Mouse (Mus musculus): ENCODE results near the gene Fam129b.

Fam129b gene

DNA sequence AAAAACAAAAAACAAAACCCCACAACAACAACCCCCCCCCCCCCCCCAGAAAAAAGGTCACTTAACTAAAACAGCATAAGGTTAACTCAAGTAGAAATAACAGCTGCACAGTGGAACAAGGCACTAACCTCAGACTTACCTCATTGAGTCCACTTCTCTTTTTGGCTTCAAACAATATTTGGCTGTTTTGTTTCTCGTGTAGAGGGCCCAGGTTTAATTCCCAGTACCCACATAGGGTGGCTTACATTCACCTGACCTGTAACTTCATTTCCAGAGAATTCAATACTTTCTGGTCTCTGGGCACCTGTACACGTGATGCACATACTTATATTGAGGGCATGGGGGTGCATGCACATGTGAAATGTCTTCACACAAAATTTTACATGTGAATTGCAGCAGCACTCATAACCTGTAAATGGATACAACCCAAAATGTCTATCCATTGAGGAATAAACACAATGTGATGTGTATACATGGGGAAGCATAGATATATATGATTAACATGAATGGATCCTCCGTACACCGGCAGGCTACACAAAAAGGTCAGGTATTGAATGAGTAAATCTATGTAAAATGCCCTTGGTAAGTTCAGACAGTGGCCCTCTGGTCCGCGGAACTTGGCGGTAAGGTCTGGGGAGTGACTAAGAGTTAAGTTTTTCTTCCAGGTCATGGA lies 89.7 kb downstream of the Fam129b start:
- no peak for DNase-seq (ENCODE audit: low spot score in 2 of 2)

DNA sequence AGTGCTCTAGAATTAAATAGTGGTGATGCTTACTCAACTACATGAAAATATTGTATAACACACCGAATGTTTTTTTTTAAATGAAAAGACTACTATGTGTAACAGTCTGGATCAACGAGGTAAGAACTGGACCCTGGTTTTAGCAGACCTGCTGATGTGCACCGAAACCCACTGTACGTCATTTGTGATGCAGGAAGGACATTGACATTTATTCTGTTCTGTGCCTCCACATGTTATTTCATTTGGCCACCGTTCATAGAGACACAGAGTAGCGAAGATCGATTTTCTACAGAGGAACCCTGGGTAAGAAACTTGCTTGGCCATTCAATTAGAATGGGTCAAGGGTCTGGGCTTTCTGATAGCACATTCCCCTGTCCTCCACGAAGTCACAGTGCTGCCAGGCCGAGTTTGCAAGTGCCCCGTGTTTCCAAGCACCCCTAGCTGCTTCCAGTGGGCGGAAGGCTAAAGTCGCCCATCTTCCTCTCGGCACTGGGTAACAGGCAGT lies 90.3 kb downstream of the Fam129b start:
- no peak for DNase-seq (ENCODE audit: low spot score in 2 of 2)

DNA sequence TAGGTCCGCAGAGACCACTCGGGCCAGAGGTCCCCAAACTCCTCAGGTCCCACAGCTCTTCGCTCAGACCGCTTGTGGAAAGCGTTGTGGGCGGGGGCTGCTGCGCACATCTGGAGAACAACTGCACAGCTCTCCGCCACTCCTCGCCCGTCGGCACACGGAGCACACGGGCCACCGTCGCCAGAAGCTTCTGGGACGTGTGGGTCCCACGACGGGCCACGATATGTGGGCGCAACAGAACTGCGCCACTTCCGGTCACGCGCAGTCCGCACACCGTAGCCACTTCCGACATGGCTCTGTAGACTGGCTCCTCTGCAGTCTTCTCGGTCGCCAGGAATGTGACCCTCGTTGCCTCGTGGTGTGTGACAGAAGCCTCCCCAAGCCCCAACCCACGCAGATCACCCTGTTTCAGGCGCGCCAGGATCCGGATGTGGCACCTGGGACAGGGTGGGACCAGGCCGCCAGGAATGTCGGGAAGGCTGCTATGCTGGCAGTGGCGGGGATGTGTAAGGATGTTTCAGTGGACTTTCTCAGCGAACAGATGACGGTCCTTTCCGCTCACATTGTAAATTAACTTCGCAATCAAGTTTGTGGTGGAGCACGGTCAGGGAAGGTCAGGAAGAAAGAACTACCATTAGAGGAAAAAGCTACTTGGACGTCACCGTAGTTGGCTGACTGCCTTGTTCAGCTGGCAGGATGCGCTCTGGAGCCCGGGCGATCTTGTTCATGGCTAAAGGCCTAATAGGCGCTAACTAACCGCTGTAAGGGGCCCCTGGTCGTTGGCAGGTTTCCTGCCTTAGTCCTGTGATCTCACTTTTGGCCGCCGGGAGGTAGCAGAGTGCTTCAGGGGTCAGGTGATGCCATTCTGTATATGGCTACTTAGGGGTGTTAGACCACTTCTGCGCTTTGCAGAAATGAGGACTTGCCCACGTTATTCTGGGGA lies 91.0 kb downstream of the Fam129b start:
- DNase-seq (ENCODE audit: low spot score in 2 of 2): peak; percentile 66 to 84

DNA sequence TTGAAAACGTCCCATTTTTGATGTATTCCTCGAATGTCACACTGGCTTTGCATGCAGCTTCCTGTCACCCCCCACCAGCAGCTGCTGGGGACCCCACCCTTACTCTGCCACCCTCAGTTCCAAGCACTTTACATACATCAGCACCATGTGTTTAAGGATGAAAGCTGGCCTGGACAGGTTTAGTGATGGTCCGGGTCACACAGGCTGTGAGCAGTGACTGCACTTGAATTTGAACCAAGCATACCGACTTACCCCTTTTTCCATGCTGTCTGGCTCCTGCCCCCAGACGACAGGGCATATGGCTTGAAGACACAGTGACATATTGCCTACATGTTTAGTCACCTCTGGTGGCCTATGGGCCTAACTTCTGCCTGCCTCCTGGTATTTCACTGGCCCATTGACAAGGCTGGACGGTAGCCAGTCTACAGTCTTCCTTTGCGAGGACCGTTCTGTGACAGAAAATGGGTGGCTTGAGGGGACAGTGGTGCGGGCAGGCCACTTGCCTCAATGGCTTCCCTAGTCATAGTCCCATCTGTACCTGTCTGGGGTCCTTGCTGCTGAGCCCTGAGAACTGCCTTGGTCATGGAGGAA lies 92.2 kb downstream of the Fam129b start:
- DNase-seq (ENCODE audit: low spot score in 2 of 2): no peak

DNA sequence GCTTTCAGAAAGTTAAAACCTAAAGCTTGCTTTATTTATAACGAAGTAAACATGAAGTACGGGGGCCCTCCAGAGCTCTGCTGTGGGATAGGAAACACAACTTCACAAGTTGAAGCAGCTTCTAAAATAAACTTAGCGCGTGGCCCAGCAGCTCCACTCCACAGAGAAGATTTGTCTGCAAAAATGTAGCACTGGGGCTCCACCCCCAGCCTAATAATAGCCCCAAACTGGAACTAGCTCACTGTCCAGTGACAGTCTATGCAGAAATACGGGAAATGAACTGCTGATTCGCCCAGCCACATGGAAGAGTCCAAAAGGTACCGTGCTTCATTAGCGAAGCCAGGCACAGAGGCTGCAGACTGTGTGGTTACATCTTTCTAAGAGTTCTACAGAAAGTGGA lies 93.4 kb downstream of the Fam129b start:
- no peak for DNase-seq (ENCODE audit: low spot score in 2 of 2)

DNA sequence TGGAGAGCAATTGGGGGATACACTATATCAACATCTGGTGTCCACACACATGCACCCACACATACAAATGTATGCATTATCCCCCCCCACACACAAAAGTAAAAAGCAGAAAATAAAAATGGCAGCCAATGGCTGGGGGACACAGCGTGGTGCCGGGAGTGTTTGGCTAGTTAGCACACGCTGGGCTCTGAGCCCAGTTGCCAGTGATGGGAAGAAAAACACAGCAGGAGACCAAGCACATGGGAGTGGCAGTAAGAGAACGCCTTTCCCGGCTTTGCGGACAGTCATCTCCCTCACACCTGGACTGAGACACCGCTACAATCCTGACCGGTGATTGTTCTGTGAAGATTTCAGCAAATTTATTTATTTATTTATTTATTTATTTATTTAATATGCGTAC lies 95.3 kb downstream of the Fam129b start:
- peak in 1 of 2 experiments; percentile 55 for DNase-seq (ENCODE audit: low spot score in 2 of 2)

DNA sequence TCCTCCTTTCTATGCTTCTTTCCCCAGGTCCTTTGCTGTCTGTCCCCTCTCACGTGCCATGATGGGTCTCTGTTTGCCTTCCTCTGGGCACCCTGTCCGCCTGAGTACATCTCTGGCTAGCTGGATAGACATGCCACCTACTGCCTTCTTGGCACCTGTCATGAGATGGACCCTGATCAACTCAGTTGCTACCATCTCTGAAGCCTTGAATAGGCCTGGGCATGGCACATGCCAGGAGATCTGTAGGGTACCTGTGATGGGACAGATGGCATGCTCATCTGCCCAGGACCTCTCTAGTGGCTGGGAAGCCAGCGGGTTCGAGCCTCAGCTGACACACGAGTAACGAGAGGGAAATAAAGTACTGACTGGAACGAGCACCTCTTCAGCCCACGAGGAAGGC lies 98.3 kb downstream of the Fam129b start:
- no peak for DNase-seq (ENCODE audit: low spot score in 2 of 2)

All from cerebellum, postnatal 4 days (tissue).